Mouse (Mus musculus) cerebellum, adult 18-20 months (tissue): ENCODE data around the gene Msi1.
"Not testable (repeated sequence)": the region's sequence is repeated elsewhere in the genome, so short reads cannot be mapped to it uniquely, and the experiment has no call there.

Experiments used
- DNase-seq, 2 experiments: peaks; one replicate each; pipeline ENCODE4 v3.0.0; 2021

The Msi1 gene

DNA sequence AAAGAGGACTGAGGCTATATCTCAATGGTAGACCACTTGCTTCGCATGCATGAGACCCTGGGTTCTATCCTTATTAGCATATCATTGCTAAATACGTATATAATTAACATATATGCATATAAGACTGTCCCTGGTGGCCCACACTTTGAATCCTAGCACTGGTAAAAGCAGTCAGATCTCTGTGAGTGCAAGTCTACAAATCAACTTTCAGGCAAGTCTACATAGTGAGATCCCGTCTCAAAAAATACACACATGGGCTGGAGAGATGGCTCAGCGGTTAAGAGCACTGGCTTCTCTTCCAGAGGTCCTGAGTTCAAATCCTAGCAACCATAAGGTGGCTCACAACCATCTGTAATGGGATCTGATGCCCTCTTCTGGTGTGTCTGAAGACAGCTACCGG is 61.7 kb downstream of the Msi1 start:
- no peak for DNase-seq

- peak; percentile 64 to 70 for DNase-seq
Observed at GRCm38 (mm10) chr5:115491771-115492322, 62.4 kb downstream of the Msi1 start.

- DNase-seq = no peak
Observed at GRCm38 (mm10) chr5:115492711-115493335, 63.4 kb downstream of the Msi1 start.

- DNase-seq = no peak
Observed at GRCm38 (mm10) chr5:115493441-115493840, 64.0 kb downstream of the Msi1 start.

DNA sequence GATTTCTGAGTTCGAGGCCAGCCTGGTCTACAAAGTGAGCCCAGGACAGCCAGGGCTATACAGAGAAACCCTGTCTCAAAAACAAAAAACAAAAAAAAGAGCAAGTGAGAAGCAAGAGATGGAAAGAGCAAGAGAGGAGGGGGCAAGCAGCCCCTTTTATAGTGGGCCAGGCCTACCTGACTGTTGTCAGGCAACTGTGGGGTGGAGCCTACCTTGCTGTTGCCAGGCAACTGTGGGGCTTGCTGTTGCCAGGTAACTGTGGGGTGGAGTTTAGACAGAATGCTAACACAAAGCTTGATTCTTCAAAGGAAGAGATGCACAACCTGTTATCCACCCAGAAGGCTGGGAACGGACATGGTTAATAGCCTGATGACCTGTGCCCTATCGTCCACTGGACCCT is 66.2 kb downstream of the Msi1 start:
- DNase-seq = not testable (repeated sequence)

- no peak for DNase-seq
Observed at GRCm38 (mm10) chr5:115497033-115497432, 67.6 kb downstream of the Msi1 start.

GRCm38 (mm10) chr5:115498307-115499240 is 69.2 kb downstream of the Msi1 start:
- peak; percentile 60 to 72 for DNase-seq

- no peak for DNase-seq
Observed at GRCm38 (mm10) chr5:115500383-115500935, 71.1 kb downstream of the Msi1 start.

- DNase-seq = no peak
Observed at GRCm38 (mm10) chr5:115503035-115503434, 73.6 kb downstream of the Msi1 start.
